28 mouse cellular contexts compared by ENCODE assay signal in the genomic region with DNA sequence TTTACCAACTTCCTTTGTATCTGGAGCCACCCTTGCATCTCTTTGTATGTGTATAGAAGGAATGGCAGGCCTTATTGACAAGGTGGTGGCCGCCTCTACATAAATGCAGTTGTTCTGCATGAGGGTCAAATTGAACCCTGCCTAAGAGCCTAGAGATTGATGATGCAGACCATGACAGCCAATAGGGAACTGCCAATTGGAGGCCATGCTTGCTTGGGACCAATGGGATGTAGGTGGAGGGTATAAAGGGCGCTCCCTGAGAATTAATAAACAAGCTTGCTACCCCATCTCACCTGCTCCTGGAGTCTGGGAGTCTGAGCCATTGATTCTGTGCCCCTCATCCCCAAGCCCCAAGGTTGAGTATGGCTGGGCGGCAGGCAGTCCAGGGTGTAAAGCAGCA.
A peak's percentile ranks its signal among the peaks of the same experiment; 100 is the strongest.
DNase-seq lines count a peak whose midpoint lies in the region; ATAC-seq and TF ChIP-seq lines count a peak whose summit lies in the region.
"Had no signal": no experiment of that assay in that cellular context is flagged by ENCODE, and none has a peak within 500 bp of the region (broad histone marks: within the 10 kb centered on the region; RNA-seq: fewer than 3 reads in every experiment).

No protein-coding gene starts in this region.

- TF ChIP-seq CTCF in midbrain, postnatal 0 days (IDR thresholded peaks at IDR 0.05), result no peak

- H3K4me2 ChIP-seq in midbrain, postnatal 0 days (ENCODE audit: low read depth, low read length, poor library complexity, severe bottlenecking), result no peak overlapping the region
- H3K4me2 ChIP-seq: embryonic facial prominence, embryonic 12.5 days; heart, embryonic 15.5 days; hindbrain, embryonic 15.5 days; limb, embryonic 13.5 days; liver, embryonic 11.5 days; lung, embryonic 15.5 days; midbrain, embryonic 12.5 days; neural tube, embryonic 13.5 days had no signal

- peaks cover 32% of the 10 kb centered on the region for H3K4me1 ChIP-seq in midbrain, embryonic 10.5 days
- H3K4me1 ChIP-seq in midbrain, postnatal 0 days (ENCODE audit: insufficient read depth, low read length), result peaks cover 3% of the 10 kb centered on the region
- peaks cover 0 to 5% of the 10 kb centered on the region in 2 experiments; a peak in 1 of 4 replicates for H3K4me1 ChIP-seq in ES-E14 (ENCODE audit: control insufficient read depth in 2 of 2, insufficient read depth in 2 of 2, low read length in 2 of 2, poor library complexity in 1 of 2)

- no peak overlapping the region for H3K4me3 ChIP-seq in midbrain, embryonic 10.5 days
- no peak overlapping the region for H3K4me3 ChIP-seq in midbrain, postnatal 0 days (ENCODE audit: low read depth, low read length)
- no peak overlapping the region for H3K4me3 ChIP-seq in ES-E14 (ENCODE audit: insufficient read depth in 1 of 2, low read depth in 1 of 2, low read length in 2 of 2, poor library complexity in 1 of 2, severe bottlenecking in 1 of 2)
- H3K4me3 ChIP-seq: embryonic facial prominence, embryonic 12.5 days; heart, embryonic 10.5 days; heart, embryonic 15.5 days; hindbrain, embryonic 15.5 days; layer of hippocampus, adult 2 months; left cerebral cortex, adult 2 months; limb, embryonic 13.5 days; lung, embryonic 15.5 days; midbrain, embryonic 12.5 days; neural tube, embryonic 13.5 days had no signal

- no peaks in the 10 kb centered on the region for H3K9me3 ChIP-seq in midbrain, embryonic 10.5 days (replicated peaks)
- H3K9me3 ChIP-seq in midbrain, postnatal 0 days (ENCODE audit: low read length), result no peaks in the 10 kb centered on the region
- H3K9me3 ChIP-seq in ES-E14 (ENCODE audit: control insufficient read depth, insufficient read depth, low read depth, low read length), result no peaks in the 10 kb centered on the region
- H3K9me3 ChIP-seq: embryonic facial prominence, embryonic 12.5 days; heart, embryonic 10.5 days; heart, embryonic 15.5 days; hindbrain, embryonic 15.5 days; limb, embryonic 13.5 days; lung, embryonic 15.5 days; midbrain, embryonic 12.5 days; neural tube, embryonic 13.5 days had no signal

- ATAC-seq in CD4-positive, CD25-positive, alpha-beta regulatory T cell, adult 4 months, result no peak
- ATAC-seq in midbrain, postnatal 0 days (ENCODE audit: low FRiP score), result no peak
- ATAC-seq: forebrain, embryonic 14.5 days; Patski had no signal

- no peak overlapping the region for H3K9ac ChIP-seq in midbrain, postnatal 0 days (replicated peaks; ENCODE audit: low read length, poor library complexity, severe bottlenecking)
- no peak overlapping the region for H3K9ac ChIP-seq in ES-E14 (ENCODE audit: insufficient read depth, low read depth, low read length, poor library complexity, severe bottlenecking)
- H3K9ac ChIP-seq: embryonic facial prominence, embryonic 12.5 days; heart, embryonic 15.5 days; hindbrain, embryonic 15.5 days; limb, embryonic 13.5 days; lung, embryonic 15.5 days; midbrain, embryonic 12.5 days; neural tube, embryonic 13.5 days had no signal

- H3K27ac ChIP-seq in midbrain, embryonic 10.5 days (replicated peaks), result 0 out of 2 replicates have a peak overlapping the region, but pooled peaks have one; percentile 39
- no peak overlapping the region for H3K27ac ChIP-seq in midbrain, postnatal 0 days (ENCODE audit: low read depth, low read length)
- no peak overlapping the region for H3K27ac ChIP-seq in ES-E14 (ENCODE audit: insufficient read depth, low read depth, low read length, poor library complexity, severe bottlenecking)
- H3K27ac ChIP-seq: embryonic facial prominence, embryonic 12.5 days; heart, embryonic 10.5 days; heart, embryonic 15.5 days; hindbrain, embryonic 15.5 days; layer of hippocampus, adult 2 months; left cerebral cortex, adult 2 months; limb, embryonic 13.5 days; lung, embryonic 15.5 days; midbrain, embryonic 12.5 days; neural tube, embryonic 13.5 days had no signal

- H3K27me3 ChIP-seq in midbrain, embryonic 10.5 days (ENCODE audit: low read depth, poor library complexity, severe bottlenecking), result no peaks in the 10 kb centered on the region
- H3K27me3 ChIP-seq in midbrain, postnatal 0 days (ENCODE audit: insufficient read depth, low read length), result no peaks in the 10 kb centered on the region
- H3K27me3 ChIP-seq: embryonic facial prominence, embryonic 12.5 days; heart, embryonic 15.5 days; hindbrain, embryonic 15.5 days; limb, embryonic 13.5 days; lung, embryonic 15.5 days; midbrain, embryonic 12.5 days; neural tube, embryonic 13.5 days; Patski had no signal

- WGBS in midbrain, embryonic 10.5 days, result 84% methylated on average over 3 of the region's 3 CpGs
- WGBS in midbrain, postnatal 0 days, result 89% methylated on average over 3 of the region's 3 CpGs

- in situ Hi-C loops in ES-E14 (cut with MboI; ENCODE audit: low sequenced_read_pairs in 2 of 2, unreplicated experiment in 2 of 2), result no loop called here

- DNase-seq in CD4-positive, CD25-positive, alpha-beta regulatory T cell, adult 2 months (ENCODE audit: low read depth, low spot score), result peak; percentile 45
- no peak for DNase-seq in midbrain, embryonic 10.5 days (ENCODE audit: low spot score)
- no peak for DNase-seq in midbrain, postnatal 0 days (ENCODE audit: low spot score)
- no peak for DNase-seq in ES-E14 (ENCODE audit: low read depth, low spot score)
- no peak for DNase-seq in thymus, postnatal 36 days
- no peak for DNase-seq in right cerebral cortex, adult 2 months (ENCODE audit: low spot score in 2 of 2)
- DNase-seq: adrenal gland, postnatal 36 days; cerebellum, adult 8-10 months; embryo, embryonic 11 days; gastrocnemius, postnatal 25 days; heart, adult 11 months; kidney, adult 2 months; kidney, postnatal 36 days; thymus, adult 2 months had no signal

- no peaks in the 10 kb centered on the region for H3K36me3 ChIP-seq in midbrain, embryonic 10.5 days
- no peaks in the 10 kb centered on the region for H3K36me3 ChIP-seq in midbrain, postnatal 0 days (ENCODE audit: insufficient read depth, low read length)
- no peaks in the 10 kb centered on the region for H3K36me3 ChIP-seq in ES-E14 (ENCODE audit: control insufficient read depth, insufficient read depth, low read length, poor library complexity, severe bottlenecking)
- H3K36me3 ChIP-seq: embryonic facial prominence, embryonic 12.5 days; heart, embryonic 10.5 days; heart, embryonic 15.5 days; hindbrain, embryonic 15.5 days; limb, embryonic 13.5 days; lung, embryonic 15.5 days; midbrain, embryonic 12.5 days; neural tube, embryonic 13.5 days had no signal

TF ChIP-seq in ES-E14, 5 proteins besides CTCF, POLR2A, EP300 and RAD21:
- TF ChIP-seq ZC3H11A (IDR thresholded peaks at IDR 0.05; ENCODE audit: borderline replicate concordance, low read depth, low read length) (no peak), CHD2 (IDR thresholded peaks at IDR 0.05; ENCODE audit: low read depth, low read length) (peak; percentile 87)
